Mouse (Mus musculus) adrenal gland, adult 8-10 months (tissue): ENCODE measurements around the gene Cand2. TPM values are rescaled to one million over a fixed set of nuclear protein-coding genes. Genes with fewer than 3 reads are reported as not detected.
"Not testable (repeated sequence)": the region's sequence is repeated elsewhere in the genome, so short reads cannot be mapped to it uniquely, and the experiment has no call there.

Source experiments
- DNase-seq: peaks from one replicate; pipeline ENCODE4 v3.0.0; 2022
- total RNA-seq, 4 experiments: library from RNA; stranded (reverse); gene quantifications; 2 replicates each; pipeline ENCODE4 v1.2.4; 2022

Cand2 gene
- total RNA-seq, 4 experiments from 2014 or later = 16.1 to 22.6 (median 18.0) TPM

GRCm38 (mm10) chr6:115775838-115776237 lies 1.5 kb downstream of the Cand2 start:
- DNase-seq = no peak

DNA sequence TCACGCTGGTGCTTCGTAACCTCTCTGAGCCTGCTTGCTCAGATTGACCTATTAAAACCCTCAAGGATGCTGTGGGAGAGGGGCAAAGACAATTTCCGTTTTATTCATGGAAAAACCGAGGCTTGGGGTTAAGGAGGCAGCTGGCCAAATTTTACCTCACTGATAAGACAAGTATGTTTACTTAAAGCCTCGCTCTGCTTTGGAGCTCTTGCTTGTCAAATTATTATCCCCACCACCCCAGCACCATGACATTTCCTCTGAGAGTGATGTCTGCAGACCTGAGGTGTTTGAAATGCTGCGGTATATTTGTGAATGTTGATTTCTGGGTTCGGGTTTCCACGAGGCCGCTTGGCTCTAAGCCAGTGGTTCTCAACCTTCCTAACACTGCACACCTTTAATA lies 2.0 kb downstream of the Cand2 start:
- no peak for DNase-seq

DNA sequence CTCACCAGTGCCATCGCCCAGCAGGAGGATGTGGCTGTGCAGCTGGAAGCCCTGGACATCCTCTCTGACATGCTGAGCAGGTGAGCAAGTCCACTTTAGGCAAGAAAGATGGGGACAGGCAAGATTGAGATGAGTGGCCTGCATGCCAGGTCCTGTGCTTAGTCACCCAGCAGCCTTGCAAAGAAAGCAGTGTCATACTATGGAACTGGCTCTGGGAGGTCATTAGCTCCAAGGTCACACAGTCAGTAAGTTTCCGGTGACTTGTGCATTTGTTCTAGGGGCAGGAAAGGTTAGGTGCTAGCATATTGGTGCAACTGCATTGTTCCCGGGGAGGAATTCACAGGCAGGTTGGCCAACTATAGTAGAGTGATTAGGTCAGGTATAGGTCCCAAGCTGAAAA lies 8.4 kb downstream of the Cand2 start:
- DNase-seq = peak; percentile 74

- no peak for DNase-seq
These were observed 16.7 kb downstream of the Cand2 start for GRCm38 (mm10) chr6:115791016-115791415.

- DNase-seq = no peak
These were observed 17.7 kb downstream of the Cand2 start for GRCm38 (mm10) chr6:115791842-115792686.

GRCm38 (mm10) chr6:115792691-115793215 lies 18.4 kb downstream of the Cand2 start:
- no peak for DNase-seq

DNA sequence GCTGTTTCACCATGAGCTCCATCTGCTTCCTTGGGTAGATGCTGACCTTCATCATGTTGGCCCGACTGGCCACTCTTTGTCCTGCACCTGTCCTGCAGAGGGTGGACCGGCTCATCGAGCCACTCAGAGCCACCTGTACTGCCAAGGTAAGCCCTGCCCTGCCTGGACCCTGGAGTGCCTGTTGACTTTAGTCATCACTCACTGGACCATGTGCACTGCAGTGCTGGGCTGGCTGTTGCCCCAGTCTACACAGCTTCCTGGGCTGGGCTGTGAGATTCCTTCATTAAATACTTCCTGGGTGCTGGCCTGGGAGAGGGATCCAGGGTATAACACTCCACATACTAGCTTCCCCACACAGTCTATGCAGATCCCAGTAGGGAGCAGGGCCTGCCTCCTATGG lies 27.5 kb downstream of the Cand2 start:
- DNase-seq = no peak

GRCm38 (mm10) chr6:115803541-115804382 lies 29.4 kb downstream of the Cand2 start:
- peak; percentile 71 for DNase-seq

- DNase-seq = no peak
These were observed 30.3 kb downstream of the Cand2 start for GRCm38 (mm10) chr6:115804432-115805192.

GRCm38 (mm10) chr6:115807464-115808195 lies 33.3 kb downstream of the Cand2 start:
- DNase-seq = no peak

GRCm38 (mm10) chr6:115808196-115808487 lies 33.8 kb downstream of the Cand2 start:
- no peak for DNase-seq

GRCm38 (mm10) chr6:115808488-115809231 lies 34.3 kb downstream of the Cand2 start, which contains the start of gene Rpl32:
Gene Rpl32 (minus strand): TSS chr6:115808747.
- peak; percentile 75 for DNase-seq

GRCm38 (mm10) chr6:115811606-115812005 lies 37.3 kb downstream of the Cand2 start:
- DNase-seq = no peak

DNA sequence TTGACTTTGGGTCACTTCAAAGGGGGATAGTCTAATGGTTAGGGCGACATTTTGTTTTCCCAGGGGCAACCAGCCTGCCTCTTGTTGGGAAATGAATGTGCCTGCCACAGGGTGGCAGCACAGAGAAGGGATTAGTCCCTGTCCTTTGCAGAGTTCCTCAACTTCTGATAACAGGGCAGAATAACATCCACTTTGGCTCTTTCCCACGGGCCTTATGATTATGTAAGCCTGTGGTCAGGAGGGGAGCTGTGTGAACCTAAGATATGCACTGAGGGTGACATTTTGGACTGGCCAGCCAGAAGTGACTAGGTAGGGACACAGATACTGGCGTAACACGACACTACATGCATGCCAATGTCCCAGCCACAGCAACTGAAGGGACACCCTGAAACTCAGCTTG lies 39.8 kb downstream of the Cand2 start:
- DNase-seq = peak; percentile 50

GRCm38 (mm10) chr6:115815041-115815440 lies 40.7 kb downstream of the Cand2 start:
- no peak for DNase-seq

DNA sequence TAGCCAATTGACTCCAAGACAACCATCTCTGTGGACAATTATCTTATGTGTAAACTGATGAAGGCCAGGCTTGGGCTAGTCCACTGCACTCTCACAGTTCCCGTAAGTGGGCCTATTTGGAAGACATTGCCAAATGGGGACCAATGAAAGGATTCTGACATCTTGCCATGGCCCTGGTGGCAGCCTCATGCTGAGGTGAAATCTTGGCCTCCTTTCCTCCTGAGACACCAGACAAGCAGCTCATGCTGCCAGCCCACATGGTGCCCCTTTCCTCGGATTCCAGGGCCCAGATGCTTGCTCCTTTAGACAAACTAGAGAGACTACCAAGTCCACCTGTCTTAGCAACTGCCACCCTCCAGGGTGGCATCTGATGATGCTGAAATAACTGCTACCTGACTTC lies 43.8 kb downstream of the Cand2 start:
- DNase-seq = no peak

GRCm38 (mm10) chr6:115821216-115821993 lies 47.1 kb downstream of the Cand2 start:
- no peak for DNase-seq

- not testable (repeated sequence) for DNase-seq
These were observed 49.6 kb downstream of the Cand2 start for GRCm38 (mm10) chr6:115823850-115824464.

- DNase-seq = no peak
These were observed 56.7 kb downstream of the Cand2 start for GRCm38 (mm10) chr6:115830779-115831601.
